In genomic region chr8:111595712-111596484, GRCm38 (mm10) we compare ENCODE assay signal across 9 mouse cellular contexts. TPM values are rescaled to one million over a fixed set of nuclear protein-coding genes. Genes with fewer than 3 reads are reported as not detected.
DNase-seq lines count a peak whose midpoint lies in the region; ATAC-seq and TF ChIP-seq lines count a peak whose summit lies in the region.
"Had no signal": no experiment of that assay in that cellular context is flagged by ENCODE, and none has a peak within 500 bp of the region (broad histone marks: within the 10 kb centered on the region; RNA-seq: fewer than 3 reads in every experiment).

No protein-coding gene starts in this region.

- TF ChIP-seq EP300 in liver, postnatal 0 days (IDR thresholded peaks at IDR 0.05; ENCODE audit: low read depth): peak; percentile 87

- H3K27ac ChIP-seq in embryonic facial prominence, embryonic 14.5 days (replicated peaks; ENCODE audit: low read depth, low read length): peak overlapping the region; percentile 33; the same call in 1 of the 2 replicates
- H3K27ac ChIP-seq in liver, postnatal 0 days (ENCODE audit: low read depth): peak overlapping the region; percentile 83

- no peak for TF ChIP-seq CTCF in liver, postnatal 0 days (IDR thresholded peaks at IDR 0.05; ENCODE audit: low read depth)

- no peaks in the 10 kb centered on the region for H3K27me3 ChIP-seq in embryonic facial prominence, embryonic 14.5 days (replicated peaks; ENCODE audit: control insufficient read depth, insufficient read depth, low read length)
- H3K27me3 ChIP-seq in liver, postnatal 0 days (ENCODE audit: insufficient read depth, low read length): no peaks in the 10 kb centered on the region
- H3K27me3 ChIP-seq: CH12.LX had no signal

- H3K36me3 ChIP-seq in embryonic facial prominence, embryonic 14.5 days (ENCODE audit: control insufficient read depth, insufficient read depth, low read length): no peaks in the 10 kb centered on the region
- no peaks in the 10 kb centered on the region; the same call in 1 of the 2 replicates for H3K36me3 ChIP-seq in liver, postnatal 0 days (replicated peaks; ENCODE audit: insufficient read depth, low read length)

- H3K9ac ChIP-seq in embryonic facial prominence, embryonic 14.5 days (ENCODE audit: low read depth, low read length): no peak overlapping the region
- peak overlapping the region; percentile 18 for H3K9ac ChIP-seq in liver, postnatal 0 days (replicated peaks)

- DNase-seq in embryo, embryonic 10 days (ENCODE audit: low spot score): peak; percentile 14
- DNase-seq in embryo, embryonic 10.5 days (ENCODE audit: low spot score): no peak
- peak; percentile 62 to 72 for DNase-seq in B cell, adult 2 months
- DNase-seq in embryonic facial prominence, embryonic 14.5 days (ENCODE audit: low spot score): peak; percentile 53
- peak; percentile 80 for DNase-seq in liver, postnatal 0 days
- peak; percentile 61 to 64 for DNase-seq in spleen, adult 18-20 months
- no peak for DNase-seq in cerebellum, adult 9-10 months

- ATAC-seq in embryonic facial prominence, embryonic 14.5 days (ENCODE audit: low read depth): peak; percentile 56
- ATAC-seq in inflammation-experienced regulatory T-cells, adult 6 months: peak; percentile 93
- ATAC-seq in liver, postnatal 0 days: peak; percentile 91

- no peaks in the 10 kb centered on the region for H3K9me3 ChIP-seq in embryonic facial prominence, embryonic 14.5 days (ENCODE audit: control insufficient read depth, low read length)
- H3K9me3 ChIP-seq in liver, postnatal 0 days (ENCODE audit: low read length): no peaks in the 10 kb centered on the region

- no peak overlapping the region for H3K4me2 ChIP-seq in embryonic facial prominence, embryonic 14.5 days (ENCODE audit: low read depth, low read length)
- peak overlapping the region; percentile 62 for H3K4me2 ChIP-seq in liver, postnatal 0 days (ENCODE audit: low read depth, low read length)

- peaks cover 26% of the 10 kb centered on the region for H3K4me1 ChIP-seq in embryonic facial prominence, embryonic 14.5 days (ENCODE audit: control insufficient read depth, insufficient read depth, low read length)
- H3K4me1 ChIP-seq in liver, postnatal 0 days (ENCODE audit: insufficient read depth): peaks cover 47% of the 10 kb centered on the region

- WGBS in embryonic facial prominence, embryonic 14.5 days: 82% methylated on average over 15 of the region's 15 CpGs
- 10% methylated on average over 15 of the region's 15 CpGs for WGBS in liver, postnatal 0 days (ENCODE audit: insufficient replicate concordance)

- H3K4me3 ChIP-seq in embryonic facial prominence, embryonic 14.5 days (ENCODE audit: low read depth, low read length): no peak overlapping the region
- H3K4me3 ChIP-seq in liver, postnatal 0 days (ENCODE audit: low read depth, low read length): peak overlapping the region; percentile 19; the same call in 1 of the 2 replicates

RNA-seq across cellular contexts. Expression of gene Ldhd, which starts 34.3 kb away (rescaled TPM):
- polyA plus RNA-seq in embryonic facial prominence, embryonic 14.5 days (2014; fragmentation: Nextera tagmentation; extraction: Ambion mirVana): 0.38 and 0.60 TPM in 2 replicates
- 1 to 10 TPM in 1 of 3 experiments, under 1 TPM in 2; 0.36 to 1.2 (median 0.95) TPM for polyA plus RNA-seq in inflammation-experienced regulatory T-cells, adult 6 months (2017; shearing (Covaris generic))
- polyA plus RNA-seq in liver, postnatal 0 days (2015; fragmentation: Nextera tagmentation; extraction: Ambion mirVana): 0.85 and 1.1 TPM in 2 replicates

RNA-seq across cellular contexts. Expression of gene Zfp1, which starts 47.3 kb away (rescaled TPM):
- 16.3 and 19.3 TPM in 2 replicates for polyA plus RNA-seq in embryonic facial prominence, embryonic 14.5 days (2014; fragmentation: Nextera tagmentation; extraction: Ambion mirVana)
- polyA plus RNA-seq in inflammation-experienced regulatory T-cells, adult 6 months (2017; shearing (Covaris generic)): 10 to 100 TPM; 15.6 to 46.2 (median 33.0) TPM
- polyA plus RNA-seq in liver, postnatal 0 days (2015; fragmentation: Nextera tagmentation; extraction: Ambion mirVana): 3.8 and 4.0 TPM in 2 replicates

Comparison
In these comparisons a context has a peak if more than half of its experiments do, and no peak if none do; other contexts are left out.
1. DNase-seq: peak in embryo, embryonic 10 days (single experiment), B cell, adult 2 months (2 of 2), embryonic facial prominence, embryonic 14.5 days (single experiment), liver, postnatal 0 days (single experiment) and spleen, adult 18-20 months (2 of 2); none in embryo, embryonic 10.5 days (single experiment) and cerebellum, adult 9-10 months (single experiment).
2. Peak in every context shown above with its lines, with median percentiles within 50 percentile points of each other: ATAC-seq.